Mouse (Mus musculus) stomach, postnatal 0 days (tissue): ENCODE measurements around the gene Snap91. TPM values are rescaled to one million over a fixed set of nuclear protein-coding genes. Genes with fewer than 3 reads are reported as not detected.

Source experiments
- ATAC-seq: fragments of 200-750 bp; cut with Nextera tagmentation; 2 replicates; pipeline ENCODE4 v1.8.0; 2017; ENCODE audit not compliant: low FRiP score, low TSS enrichment
- DNase-seq: peaks from one replicate; pipeline ENCODE4 v3.0.0-alpha.2; 2016; ENCODE audit warnings: low spot score
- H3K27ac ChIP-seq: fragments of 300-500 bp; sonication (generic); replicated peaks from 2 replicates; pipeline ENCODE4 v1.5.1; 2014; ENCODE audit warnings: mild to moderate bottlenecking, control low read depth
- H3K27me3 ChIP-seq: fragments of 300-500 bp; sonication (generic); 2 replicates; pipeline ENCODE4 v1.6.1; 2014; ENCODE audit warnings: low read length; ENCODE audit not compliant: control insufficient read depth, insufficient read depth
- H3K36me3 ChIP-seq: fragments of 300-500 bp; sonication (generic); 2 replicates; pipeline ENCODE4 v1.6.1; 2014; ENCODE audit warnings: low read length, mixed read lengths; ENCODE audit not compliant: control insufficient read depth, insufficient read depth
- H3K4me1 ChIP-seq: fragments of 300-500 bp; sonication (generic); replicated peaks from 2 replicates; pipeline ENCODE4 v1.6.1; 2014; ENCODE audit warnings: antibody characterized with exemption; ENCODE audit not compliant: control insufficient read depth, insufficient read depth
- H3K4me2 ChIP-seq: fragments of 300-500 bp; sonication (generic); replicated peaks from 2 replicates; pipeline ENCODE4 v1.6.1; 2014; ENCODE audit warnings: low read depth, mild to moderate bottlenecking, control low read depth, moderate library complexity
- H3K4me3 ChIP-seq: fragments of 300-500 bp; sonication (generic); 2 replicates; pipeline ENCODE4 v1.5.1; 2014; ENCODE audit warnings: low read depth, low read length, control low read depth
- H3K9ac ChIP-seq: fragments of 300-500 bp; sonication (generic); 2 replicates; pipeline ENCODE4 v1.6.1; 2014; ENCODE audit warnings: mild to moderate bottlenecking, low read length, control low read depth, mixed read lengths
- H3K9me3 ChIP-seq: fragments of 300-500 bp; sonication (generic); 2 replicates; pipeline ENCODE4 v1.6.1; 2016; ENCODE audit warnings: low read length; ENCODE audit not compliant: control insufficient read depth
- CTCF ChIP-seq: IDR thresholded peaks from 2 replicates; pipeline ENCODE4 v1.5.1; 2016; ENCODE audit warnings: antibody characterized with exemption, low read depth, mild to moderate bottlenecking, moderate library complexity
- EP300 ChIP-seq: optimal IDR thresholded peaks from 2 replicates; pipeline ENCODE3; 2016; ENCODE audit warnings: antibody characterized with exemption
- WGBS: fragments of 180-500 bp; shearing (Covaris S2); extraction: QIAGEN DNeasy Blood & Tissue Kit; methylation state at CpG from one replicate; pipeline ENCODE4 v1.1.7; 2014; 5-methylcytosine and 5-hydroxymethylcytosine counted together
- polyA plus RNA-seq: library from polyadenylated mRNA; unstranded; fragments of >200 nt; fragmentation: Nextera tagmentation; extraction: Ambion mirVana; gene quantifications from 2 replicates; pipeline ENCODE4 v1.2.1, GENCODE M21; 2015

The Snap91 gene
- polyA plus RNA-seq, 1 experiment from 2014 or later, result 2.4 TPM

DNA sequence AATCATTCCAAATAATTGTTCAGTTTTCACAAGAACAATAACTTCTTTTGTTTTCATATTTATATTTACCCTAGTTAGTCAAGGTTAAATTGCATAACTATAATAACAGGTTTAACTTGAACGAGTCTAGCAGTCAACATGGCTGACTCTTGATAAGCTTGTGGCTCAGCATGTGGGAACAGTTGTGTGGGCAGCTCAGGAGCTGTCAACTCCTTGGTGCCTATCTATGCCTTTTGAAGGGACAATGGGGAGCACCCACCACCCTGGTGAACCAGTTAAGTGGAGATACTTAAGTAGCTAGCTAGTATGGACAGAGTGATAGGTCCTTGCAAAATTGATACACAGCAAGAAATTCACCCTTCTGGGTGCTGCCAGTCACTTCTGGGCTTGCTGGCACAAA is 151.4 kb downstream of the Snap91 start:
- peak overlapping the region; percentile 40; the same call in 1 of the 2 replicates for H3K27ac ChIP-seq
- WGBS, result 56% methylated on average over 1 of the region's 1 CpGs
- no peaks in the 10 kb centered on the region for H3K27me3 ChIP-seq
- H3K4me2 ChIP-seq, result no peak overlapping the region
- no peaks in the 10 kb centered on the region for H3K36me3 ChIP-seq
- H3K9me3 ChIP-seq, result no peaks in the 10 kb centered on the region
- ATAC-seq (0 out of 2 replicates have a peak, but pooled peaks have one; percentile 53), DNase-seq (no peak)
- TF ChIP-seq CTCF (no peak), EP300 (no peak)
- no peak overlapping the region for H3K4me3 ChIP-seq
- no peak overlapping the region for H3K9ac ChIP-seq
- H3K4me1 ChIP-seq, result no peaks in the 10 kb centered on the region; the same call in 1 of the 2 replicates

DNA sequence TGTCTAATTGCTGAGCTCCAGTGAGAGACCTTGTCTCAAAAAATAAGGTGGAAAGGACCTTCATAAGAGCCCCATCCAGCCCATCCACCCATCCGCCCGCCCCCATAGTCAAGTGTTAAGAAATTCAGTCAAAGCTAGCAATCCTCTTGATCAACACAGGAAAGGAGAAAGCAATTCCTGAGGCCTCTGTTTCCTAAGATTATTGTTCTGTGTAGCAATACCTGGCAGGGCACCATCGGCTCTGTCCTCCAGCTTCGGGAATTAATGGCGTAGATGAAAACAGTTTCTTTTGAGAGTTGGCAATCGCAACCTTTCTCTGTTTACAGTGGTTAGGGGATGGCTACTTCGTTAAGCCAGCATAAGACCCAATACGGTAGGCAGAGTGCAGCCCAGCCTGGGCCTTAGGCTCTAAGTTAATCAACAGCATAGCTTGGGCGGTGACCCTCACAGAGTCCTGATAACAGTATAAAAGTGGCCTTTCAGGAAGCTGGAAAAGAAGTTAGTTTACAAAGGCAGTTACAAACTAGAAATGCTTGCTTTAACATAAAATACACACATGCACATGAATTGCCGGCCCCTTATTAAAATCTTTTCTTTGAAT is 152.1 kb downstream of the Snap91 start:
- DNase-seq, result peak; percentile 42
- 59% methylated on average over 10 of the region's 10 CpGs for WGBS

DNA sequence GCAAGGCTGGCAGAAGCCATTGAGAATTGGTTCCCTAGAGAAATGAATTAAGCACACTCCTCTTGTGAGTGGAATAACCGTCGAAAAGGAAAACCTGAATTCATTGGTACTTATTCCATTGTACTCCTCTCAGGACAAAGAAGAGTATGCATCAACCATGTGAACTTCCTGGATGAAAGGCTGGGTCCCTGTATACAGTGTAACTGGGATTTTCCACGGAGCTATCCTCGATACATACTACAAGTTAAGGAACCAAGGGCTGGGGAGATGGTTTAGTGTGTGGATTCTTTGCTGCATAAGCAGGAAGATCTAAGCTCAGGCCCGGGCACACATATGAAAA is 154.1 kb downstream of the Snap91 start:
- H3K4me2 ChIP-seq, result no peak overlapping the region
- TF ChIP-seq CTCF (no peak), EP300 (no peak)
- ATAC-seq, result no peak
- H3K27me3 ChIP-seq, result no peaks in the 10 kb centered on the region
- H3K4me3 ChIP-seq, result no peak overlapping the region
- DNase-seq, result no peak
- H3K4me1 ChIP-seq, result no peaks in the 10 kb centered on the region; the same call in 1 of the 2 replicates
- no peak overlapping the region for H3K27ac ChIP-seq
- 86% methylated on average over 5 of the region's 5 CpGs for WGBS
- H3K36me3 ChIP-seq, result no peaks in the 10 kb centered on the region
- H3K9ac ChIP-seq, result no peak overlapping the region
- no peaks in the 10 kb centered on the region for H3K9me3 ChIP-seq

More for the DNA sequence above, 152.1 kb downstream of the Snap91 start:
- no peaks in the 10 kb centered on the region for H3K27me3 ChIP-seq
- peak overlapping the region; percentile 63 for H3K27ac ChIP-seq
- no peaks in the 10 kb centered on the region for H3K9me3 ChIP-seq
- ATAC-seq, result peak; percentile 82
- H3K4me2 ChIP-seq, result no peak overlapping the region; the same call in 1 of the 2 replicates
- H3K36me3 ChIP-seq, result no peaks in the 10 kb centered on the region
- no peak for TF ChIP-seq CTCF
- TF ChIP-seq EP300, result no peak
- H3K4me1 ChIP-seq, result no peaks in the 10 kb centered on the region; the same call in 1 of the 2 replicates
- H3K4me3 ChIP-seq, result no peak overlapping the region
- H3K9ac ChIP-seq, result no peak overlapping the region

DNA sequence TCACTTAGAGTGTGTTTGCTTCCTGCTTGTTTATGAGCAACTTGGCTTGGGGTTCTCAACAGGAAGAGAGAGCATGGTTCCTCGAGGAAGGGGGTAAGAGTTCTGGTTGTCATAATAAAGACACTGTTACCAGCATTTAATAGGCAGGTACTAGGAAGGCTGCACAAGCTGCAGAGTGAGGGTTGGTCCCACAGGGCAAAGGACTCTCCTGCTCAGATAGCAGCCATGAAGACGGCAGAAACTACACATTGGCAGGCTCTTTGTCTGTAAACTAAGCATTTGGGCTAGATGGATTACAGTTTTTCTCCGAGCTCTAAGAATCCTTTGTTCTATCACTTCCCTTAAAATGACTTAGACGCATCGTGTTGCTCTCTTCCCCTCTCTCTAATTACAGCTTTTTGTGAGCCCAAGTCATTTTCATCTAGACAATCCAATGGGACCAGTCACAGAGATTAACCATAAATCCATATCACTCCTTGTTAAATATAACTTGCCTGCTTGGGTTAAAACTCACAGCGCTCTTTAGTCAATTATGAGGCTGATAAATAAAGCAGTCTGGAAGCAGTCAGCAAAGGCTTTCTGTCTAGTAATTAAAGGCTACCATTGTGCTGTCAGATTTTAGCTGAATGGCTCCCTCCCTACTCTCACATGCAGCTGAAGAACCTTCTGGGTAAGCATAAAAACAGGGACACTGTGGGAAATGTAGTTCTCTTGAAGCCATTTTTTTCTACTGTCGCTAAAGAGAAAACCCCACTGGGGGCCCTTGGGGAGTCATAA is 154.7 kb downstream of the Snap91 start:
- Histone ChIP-seq H3K36me3 (no peaks in the 10 kb centered on the region), H3K9ac (no peak overlapping the region), H3K4me3 (no peak overlapping the region), H3K9me3 (no peaks in the 10 kb centered on the region), H3K4me2 (no peak overlapping the region), H3K27ac (0 out of 2 replicates have a peak overlapping the region, but pooled peaks have one; percentile 45), H3K4me1 (no peaks in the 10 kb centered on the region; the same call in 1 of the 2 replicates), H3K27me3 (no peaks in the 10 kb centered on the region)
- 44% methylated on average over 7 of the region's 7 CpGs for WGBS
- no peak for DNase-seq
- ATAC-seq, result no peak
- TF ChIP-seq CTCF, result no peak
- no peak for TF ChIP-seq EP300

DNA sequence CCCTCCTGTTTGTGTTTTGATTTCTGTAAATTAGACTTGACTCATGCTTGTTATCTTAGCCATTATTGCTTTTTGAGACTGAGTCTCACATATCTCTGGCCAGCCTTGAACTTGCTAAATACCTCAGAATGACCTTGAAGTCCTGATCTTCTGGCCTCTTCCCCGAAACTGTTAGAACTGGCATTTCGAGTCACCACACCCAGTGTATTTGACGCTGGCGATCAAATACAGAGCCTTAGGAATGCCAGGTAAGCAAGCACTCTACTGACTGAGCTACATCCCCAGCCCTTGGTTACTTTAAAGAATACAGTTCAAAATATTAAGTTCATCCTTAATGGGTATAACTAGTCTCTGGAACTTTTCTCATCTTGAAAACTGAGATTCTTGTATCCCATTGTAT is 155.4 kb downstream of the Snap91 start:
- H3K36me3 ChIP-seq, result no peaks in the 10 kb centered on the region
- no peaks in the 10 kb centered on the region for H3K9me3 ChIP-seq
- H3K4me1 ChIP-seq, result no peaks in the 10 kb centered on the region; the same call in 1 of the 2 replicates
- no peak overlapping the region for H3K4me2 ChIP-seq
- 59% methylated on average over 4 of the region's 4 CpGs for WGBS
- H3K27ac ChIP-seq, result no peak overlapping the region
- H3K9ac ChIP-seq, result no peak overlapping the region
- TF ChIP-seq CTCF (no peak), EP300 (no peak)
- DNase-seq, result peak; percentile 26
- ATAC-seq, result no peak
- H3K27me3 ChIP-seq, result no peaks in the 10 kb centered on the region
- no peak overlapping the region for H3K4me3 ChIP-seq

DNA sequence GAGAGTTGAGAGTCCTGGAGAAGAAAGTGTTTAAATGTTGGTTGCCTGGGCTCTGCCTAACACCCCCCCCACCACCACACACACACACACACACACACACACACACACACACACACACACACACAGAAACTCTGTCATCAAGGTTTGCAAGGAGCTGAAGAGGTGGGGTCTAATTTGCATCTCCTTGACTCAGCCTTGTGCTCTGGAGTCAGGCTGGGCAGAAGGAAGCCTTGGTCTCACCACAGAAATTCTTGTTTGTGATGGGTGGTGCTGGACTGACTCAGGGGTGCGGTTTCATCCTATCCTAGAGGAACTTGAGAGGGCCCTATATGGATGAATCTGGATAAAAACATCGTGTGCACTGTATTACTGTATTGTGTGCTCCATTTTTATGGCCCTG is 159.7 kb downstream of the Snap91 start:
- no peak for TF ChIP-seq EP300
- no peak overlapping the region for H3K4me3 ChIP-seq
- no peaks in the 10 kb centered on the region for H3K9me3 ChIP-seq
- no peak overlapping the region for H3K27ac ChIP-seq
- no peak overlapping the region for H3K9ac ChIP-seq
- 68% methylated on average over 2 of the region's 2 CpGs for WGBS
- H3K4me2 ChIP-seq, result no peak overlapping the region
- DNase-seq (no peak), ATAC-seq (peak; percentile 88)
- H3K27me3 ChIP-seq, result no peaks in the 10 kb centered on the region
- H3K36me3 ChIP-seq, result no peaks in the 10 kb centered on the region
- no peaks in the 10 kb centered on the region for H3K4me1 ChIP-seq
